Mouse (Mus musculus): ENCODE results near the gene Map3k11.

Map3k11 gene

GRCm38 (mm10) chr19:5688200-5689087 lies at the start of gene Map3k11, which contains the start of gene Pcnx3:
TSS of gene Map3k11 (plus strand) at chr19:5688742.
TSS of gene Pcnx3 (minus strand) at chr19:5688908.
- DNase-seq: peak; percentile 99

- DNase-seq: no peak
Observed at GRCm38 (mm10) chr19:5640339-5640738, 48.2 kb upstream of the Map3k11 start.

- DNase-seq: no peak
Observed at GRCm38 (mm10) chr19:5641021-5641420, 47.5 kb upstream of the Map3k11 start.

- DNase-seq: no peak
Observed at GRCm38 (mm10) chr19:5641641-5642040, 46.9 kb upstream of the Map3k11 start.

GRCm38 (mm10) chr19:5645280-5645679 lies 43.3 kb upstream of the Map3k11 start:
- no peak for DNase-seq

GRCm38 (mm10) chr19:5646731-5647330 lies 41.7 kb upstream of the Map3k11 start:
- no peak for DNase-seq

GRCm38 (mm10) chr19:5647791-5648190 lies 40.8 kb upstream of the Map3k11 start:
- DNase-seq: no peak

- peak; percentile 73 to 76 for DNase-seq
Observed at GRCm38 (mm10) chr19:5648401-5649297, 39.9 kb upstream of the Map3k11 start.

GRCm38 (mm10) chr19:5649298-5649741 lies 39.2 kb upstream of the Map3k11 start:
- DNase-seq: peak; percentile 36 to 50

GRCm38 (mm10) chr19:5651502-5652274 lies 36.9 kb upstream of the Map3k11 start:
- DNase-seq: no peak

GRCm38 (mm10) chr19:5652570-5652969 lies 36.0 kb upstream of the Map3k11 start:
- DNase-seq: no peak

GRCm38 (mm10) chr19:5653969-5654719 lies 34.4 kb upstream of the Map3k11 start:
- DNase-seq: no peak

- DNase-seq: no peak
Observed at GRCm38 (mm10) chr19:5654720-5655298, 33.7 kb upstream of the Map3k11 start.

- peak; percentile 43 to 45 for DNase-seq
Observed at GRCm38 (mm10) chr19:5660942-5661751, 27.4 kb upstream of the Map3k11 start.

- no peak for DNase-seq
Observed at GRCm38 (mm10) chr19:5662310-5662709, 26.2 kb upstream of the Map3k11 start.

- peak; percentile 92 to 94 for DNase-seq
Observed at GRCm38 (mm10) chr19:5662981-5663913, 25.3 kb upstream of the Map3k11 start, which contains the start of gene Sipa1. TSS of gene Sipa1 (minus strand) at chr19:5663707.

GRCm38 (mm10) chr19:5664669-5665257 lies 23.8 kb upstream of the Map3k11 start:
- DNase-seq: no peak

GRCm38 (mm10) chr19:5665465-5665864 lies 23.1 kb upstream of the Map3k11 start:
- DNase-seq: no peak

Measured in kidney, adult 8-10 months (tissue).